Mouse (Mus musculus) testis, adult 2 months (tissue): ENCODE results near the gene Ablim1.

Source experiments
- CTCF ChIP-seq: fragments of 200-500 bp; IDR thresholded peaks from 2 replicates; pipeline ENCODE4 v1.5.1; 2012; ENCODE audit warnings: low read depth, mild to moderate bottlenecking, inconsistent platforms, low read length, moderate library complexity; ENCODE audit not compliant: control insufficient read depth, insufficient read depth, insufficient replicate concordance
- POLR2A ChIP-seq: fragments of 200-500 bp; IDR thresholded peaks from 2 replicates; pipeline ENCODE4 v1.6.1; 2012; ENCODE audit warnings: low read depth, mild to moderate bottlenecking, inconsistent platforms, low read length, moderate library complexity; ENCODE audit not compliant: control insufficient read depth

DNA sequence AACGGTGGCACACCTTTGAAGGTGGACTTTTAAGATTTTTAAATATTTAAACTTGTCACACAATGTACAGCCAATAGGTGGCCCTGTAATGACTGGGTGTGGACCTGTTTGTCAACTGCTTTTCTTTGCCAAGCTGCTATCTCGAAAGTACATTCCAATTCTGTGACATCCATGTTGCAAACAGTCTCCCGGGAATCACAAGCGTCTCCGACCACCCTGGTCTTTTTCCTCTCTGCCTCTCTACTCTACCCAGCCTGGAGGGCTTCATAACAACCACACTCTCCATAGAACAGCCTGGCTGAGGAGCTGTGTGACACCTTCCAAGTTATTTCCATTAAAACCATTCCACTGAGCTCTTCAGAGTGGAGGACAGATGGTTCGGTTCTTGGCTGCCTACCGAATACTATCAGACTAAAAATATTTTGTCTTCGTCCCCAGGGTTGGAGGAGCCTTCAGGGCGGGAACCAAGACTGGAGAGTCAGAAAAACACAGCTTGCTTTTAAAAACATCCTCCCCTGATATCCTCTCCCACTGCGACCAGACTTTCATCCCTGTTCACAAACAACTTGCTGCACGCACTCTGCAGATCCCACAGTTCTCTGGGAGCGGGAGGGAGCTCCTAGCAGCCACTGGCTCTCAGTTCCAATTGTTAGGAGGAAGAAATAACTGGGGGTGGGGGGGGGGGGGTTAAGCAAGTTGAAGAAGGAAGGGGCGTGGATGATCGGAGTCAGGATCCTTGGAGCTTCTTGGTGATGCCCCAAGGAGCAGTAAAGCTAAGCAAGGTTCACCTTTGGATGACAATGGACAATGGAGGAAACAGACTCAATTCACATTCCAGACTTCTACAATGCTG, 216.3 kb downstream of the Ablim1 start:
- TF ChIP-seq CTCF (no peak), POLR2A (no peak)
